Mouse (Mus musculus): Measurements from ENCODE around the gene Rtn4r.

Rtn4r gene

DNA sequence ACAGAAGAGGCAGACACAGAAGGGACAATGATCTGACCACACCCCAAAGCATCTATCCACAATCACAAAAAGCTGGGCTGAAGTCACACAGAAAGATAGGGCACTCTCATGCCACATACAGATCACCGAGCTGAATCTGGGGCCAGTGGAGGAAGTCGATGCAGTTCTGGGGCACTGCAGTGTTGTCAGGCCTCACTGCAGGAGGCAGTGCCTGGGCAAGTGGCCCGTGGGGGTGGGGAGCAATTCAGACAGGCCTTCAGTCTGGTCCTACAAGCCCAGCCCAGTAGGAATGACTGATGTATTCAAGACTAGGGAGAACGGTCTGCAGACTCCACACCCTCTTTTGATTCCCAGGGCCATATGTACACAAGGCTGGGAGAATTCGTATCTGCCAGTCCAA is 2.8 kb upstream of the Rtn4r start:
- DNase-seq (ENCODE audit: extremely low spot score, low read depth, low spot score): no peak

DNA sequence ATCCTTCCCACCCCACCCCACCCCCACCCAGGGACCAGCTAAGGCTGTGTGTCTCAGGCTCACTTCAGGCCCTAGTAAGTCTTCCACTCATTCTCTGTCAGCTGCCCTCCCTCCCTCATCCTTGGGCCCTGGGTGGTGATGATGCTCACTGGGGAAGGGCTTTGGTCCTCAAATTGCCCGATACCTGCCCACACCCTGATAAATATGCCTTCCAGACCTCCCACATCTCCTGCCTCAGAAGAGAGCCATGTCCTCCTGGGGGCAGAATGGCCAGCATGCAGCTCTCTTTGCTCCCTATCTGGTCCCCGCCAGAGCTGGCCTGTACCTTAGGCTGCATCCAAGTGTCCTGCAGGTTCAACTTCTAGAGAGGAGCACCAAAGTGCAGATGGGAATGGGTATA is 2.3 kb upstream of the Rtn4r start:
- no peak for DNase-seq (ENCODE audit: extremely low spot score, low read depth, low spot score)

DNA sequence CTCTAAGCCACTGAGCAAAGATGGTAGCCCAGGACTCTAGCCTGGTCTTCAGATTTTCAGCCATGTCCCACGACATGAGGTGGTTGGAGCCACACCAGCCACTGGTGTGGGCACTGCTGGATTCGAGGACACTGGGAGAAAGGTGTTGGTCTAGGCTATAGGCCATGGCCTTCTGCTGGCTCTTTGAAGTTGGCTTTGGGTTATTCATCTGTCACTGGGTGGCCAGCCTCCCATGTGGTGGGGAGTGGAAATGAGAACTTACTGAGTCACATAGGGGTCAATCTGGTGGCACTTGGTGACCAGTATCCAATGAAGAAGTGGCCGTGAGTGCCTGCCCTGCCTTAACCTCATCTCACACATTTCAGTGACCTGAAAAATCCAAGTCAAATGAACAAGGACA is 1.2 kb upstream of the Rtn4r start:
- DNase-seq (ENCODE audit: extremely low spot score, low read depth, low spot score): no peak

DNA sequence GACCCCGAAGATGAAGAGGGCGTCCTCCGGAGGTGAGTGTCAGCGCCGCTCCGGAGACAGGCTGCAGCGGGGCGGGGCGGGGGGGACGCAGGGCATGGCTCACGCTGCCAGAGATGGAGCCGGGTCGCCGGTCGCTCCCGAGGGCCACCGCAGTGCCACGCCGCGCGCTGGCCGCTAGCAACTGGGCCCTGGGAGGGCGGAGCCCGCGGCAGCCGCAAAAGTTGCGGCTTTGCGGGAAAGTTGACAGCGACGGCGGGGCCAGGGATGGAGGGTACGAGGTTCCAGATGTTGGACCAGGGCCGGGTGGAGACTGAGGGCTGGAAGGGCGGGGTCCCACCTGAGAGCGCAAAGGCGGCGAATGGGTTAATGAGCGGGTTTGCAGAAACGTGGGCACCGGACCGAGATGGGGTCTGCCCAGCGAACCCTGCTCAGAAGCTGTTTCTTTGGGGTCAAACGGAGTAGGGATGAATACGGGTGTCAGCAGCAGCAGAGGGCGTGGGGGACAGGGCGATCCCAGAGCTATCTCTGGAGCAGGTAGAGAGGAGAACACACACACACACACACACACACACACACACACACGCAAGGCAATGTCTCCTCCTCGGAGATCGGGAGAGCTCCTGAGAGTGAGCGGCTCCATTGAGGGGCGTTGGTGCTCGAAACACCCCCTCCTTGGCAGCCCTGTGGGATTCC is 575 bp downstream of the Rtn4r start:
- no peak for DNase-seq (ENCODE audit: extremely low spot score, low read depth, low spot score)

DNA sequence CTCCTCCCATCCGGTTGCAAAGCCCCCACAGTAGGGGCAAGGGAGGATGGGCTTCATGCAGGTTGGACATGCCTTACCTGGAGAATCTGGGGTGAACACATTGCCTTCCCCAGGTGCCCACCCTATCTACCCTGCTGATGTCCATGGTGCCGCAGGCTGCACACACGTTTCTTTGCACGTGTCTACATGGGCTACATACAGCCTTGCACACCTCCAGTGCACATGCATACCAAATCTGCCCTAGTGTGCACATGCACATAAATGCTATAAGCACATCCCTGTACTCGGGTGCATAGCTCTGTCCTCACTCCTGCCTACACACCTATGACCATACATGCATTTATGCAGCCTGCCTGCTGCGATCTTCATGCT is 1.1 kb downstream of the Rtn4r start:
- no peak for DNase-seq (ENCODE audit: extremely low spot score, low read depth, low spot score)

DNA sequence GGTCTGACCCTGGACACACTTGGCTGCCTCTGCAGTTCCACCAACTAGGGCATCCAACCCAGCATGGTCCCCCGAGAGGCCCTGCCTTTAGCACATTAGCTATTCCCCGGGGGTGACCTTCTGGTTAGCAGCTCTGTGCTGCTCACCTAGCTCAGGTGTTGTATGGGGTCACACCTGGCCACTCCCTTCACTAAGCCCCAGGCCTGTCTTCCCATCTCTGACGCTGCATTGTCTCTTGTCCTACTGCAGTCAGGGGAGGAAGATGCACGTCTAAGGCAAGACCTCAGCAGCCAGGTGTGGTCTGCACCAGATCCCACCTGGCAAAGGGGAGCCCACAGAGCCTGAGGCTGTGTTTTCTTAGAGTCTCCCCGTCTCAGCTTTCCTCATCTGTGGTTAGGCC is 2.0 kb downstream of the Rtn4r start:
- no peak for DNase-seq (ENCODE audit: extremely low spot score, low read depth, low spot score)

DNA sequence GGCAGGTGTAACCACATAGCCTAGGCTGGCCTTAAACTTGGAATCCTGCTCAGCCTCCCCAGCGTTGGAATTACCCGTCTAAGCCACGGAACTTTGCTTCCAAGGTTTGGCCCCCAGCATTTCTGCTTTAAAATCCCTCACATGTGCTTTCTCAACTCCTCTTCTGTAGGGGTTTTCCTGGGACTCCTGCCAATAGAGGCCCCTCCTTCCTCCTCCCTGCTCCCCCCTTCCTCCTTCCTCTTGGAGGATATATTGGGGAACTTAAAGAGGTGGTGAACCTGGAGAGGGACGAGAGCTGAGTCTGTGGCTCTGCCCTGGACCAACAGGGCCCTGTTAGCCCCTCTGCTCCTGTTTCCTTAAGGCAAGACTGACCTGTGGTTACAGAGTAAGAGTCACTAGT is 2.8 kb downstream of the Rtn4r start:
- no peak for DNase-seq (ENCODE audit: extremely low spot score, low read depth, low spot score)

DNA sequence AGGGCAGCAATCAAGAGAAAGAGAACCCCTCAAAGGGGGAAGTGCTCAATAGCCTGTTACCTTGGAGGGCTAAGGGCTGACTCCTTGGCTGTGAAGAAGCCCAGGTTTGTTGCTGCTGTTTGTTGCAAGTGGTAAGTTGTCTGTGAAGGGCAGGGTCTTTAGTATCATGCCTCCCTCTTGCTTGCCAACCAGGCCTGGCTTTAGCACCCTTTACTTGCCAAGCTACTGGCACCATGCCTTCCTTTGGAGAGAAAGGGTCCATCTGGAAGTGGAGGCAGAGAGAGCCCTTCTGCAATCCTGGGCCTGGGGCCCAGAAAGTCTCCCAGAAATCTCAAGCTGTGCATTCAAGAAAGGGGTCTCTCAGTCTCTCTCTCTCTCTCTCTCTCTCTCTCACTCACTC is 3.3 kb downstream of the Rtn4r start:
- no peak for DNase-seq (ENCODE audit: extremely low spot score, low read depth, low spot score)

DNA sequence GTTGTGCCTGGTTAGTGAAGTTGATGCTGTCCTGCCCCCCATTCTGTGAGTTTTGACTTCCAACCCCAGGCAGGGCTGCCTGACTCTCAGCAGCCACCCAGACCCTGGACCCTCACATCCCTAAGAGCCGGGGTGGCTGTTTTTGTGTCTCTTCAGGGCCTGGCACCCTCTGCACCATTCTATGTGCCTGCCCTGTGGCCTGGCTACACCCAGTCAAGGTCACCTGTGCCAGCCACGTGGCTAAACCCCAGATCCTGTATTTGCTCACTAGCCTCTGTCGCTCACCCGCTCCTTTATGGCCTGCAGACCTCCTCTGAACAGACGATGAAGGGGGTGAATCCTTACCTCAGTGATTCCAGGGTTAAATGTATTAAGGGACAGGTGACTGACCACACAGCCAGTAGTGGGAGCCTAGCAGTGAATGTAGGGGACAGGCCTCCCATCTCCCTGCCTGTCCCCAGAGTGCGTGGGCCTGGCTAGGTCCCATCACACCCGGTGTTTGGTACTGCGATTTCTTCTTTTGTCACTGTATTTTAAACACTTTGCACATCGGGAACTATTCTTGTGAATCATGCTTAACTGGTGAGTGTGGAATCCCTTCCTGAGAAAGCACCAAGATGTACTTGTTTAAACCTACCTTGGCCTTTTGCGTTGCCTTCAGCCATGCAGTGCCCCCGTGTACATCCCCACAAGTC is 4.0 kb downstream of the Rtn4r start:
- DNase-seq (ENCODE audit: extremely low spot score, low read depth, low spot score): no peak

DNA sequence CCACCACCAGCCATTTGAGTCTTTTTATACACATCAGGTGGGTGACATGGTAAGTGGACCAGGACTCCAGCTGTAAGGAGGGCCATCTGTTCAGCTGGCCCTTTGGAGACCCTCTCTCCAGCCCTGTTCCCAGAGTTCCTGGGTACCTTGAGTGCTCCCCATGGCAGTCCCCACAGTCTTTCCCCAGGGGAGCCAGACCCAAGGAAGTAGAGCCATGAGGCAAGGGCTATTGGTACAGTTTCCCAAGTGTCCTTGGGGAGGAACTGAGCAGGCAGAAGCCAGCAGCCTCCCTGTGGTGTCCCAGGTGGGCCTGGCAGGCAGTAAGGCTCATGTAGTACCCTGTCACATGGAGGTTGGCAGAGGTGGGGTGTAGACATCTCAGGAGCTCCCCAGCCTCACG is 4.6 kb downstream of the Rtn4r start:
- no peak for DNase-seq (ENCODE audit: extremely low spot score, low read depth, low spot score)

DNA sequence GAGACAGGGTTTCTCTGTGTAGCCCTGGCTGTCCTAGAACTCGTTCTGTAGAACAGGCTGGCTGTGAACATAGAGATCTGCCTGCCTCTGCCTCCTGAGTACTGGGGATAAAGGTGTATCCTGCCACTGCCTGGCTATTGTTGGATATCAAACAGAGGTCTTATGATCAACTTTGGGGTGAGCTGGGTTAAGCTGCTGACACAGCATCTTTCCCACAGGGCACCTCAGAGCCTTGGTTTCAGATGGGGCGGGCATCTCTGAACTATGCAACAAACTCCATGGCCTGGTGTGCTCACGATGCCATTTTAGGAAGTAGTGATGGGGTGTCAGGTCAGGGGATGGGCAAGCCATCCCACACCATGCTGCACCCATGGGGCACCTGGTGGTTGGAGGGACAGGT is 5.1 kb downstream of the Rtn4r start:
- no peak for DNase-seq (ENCODE audit: extremely low spot score, low read depth, low spot score)

DNA sequence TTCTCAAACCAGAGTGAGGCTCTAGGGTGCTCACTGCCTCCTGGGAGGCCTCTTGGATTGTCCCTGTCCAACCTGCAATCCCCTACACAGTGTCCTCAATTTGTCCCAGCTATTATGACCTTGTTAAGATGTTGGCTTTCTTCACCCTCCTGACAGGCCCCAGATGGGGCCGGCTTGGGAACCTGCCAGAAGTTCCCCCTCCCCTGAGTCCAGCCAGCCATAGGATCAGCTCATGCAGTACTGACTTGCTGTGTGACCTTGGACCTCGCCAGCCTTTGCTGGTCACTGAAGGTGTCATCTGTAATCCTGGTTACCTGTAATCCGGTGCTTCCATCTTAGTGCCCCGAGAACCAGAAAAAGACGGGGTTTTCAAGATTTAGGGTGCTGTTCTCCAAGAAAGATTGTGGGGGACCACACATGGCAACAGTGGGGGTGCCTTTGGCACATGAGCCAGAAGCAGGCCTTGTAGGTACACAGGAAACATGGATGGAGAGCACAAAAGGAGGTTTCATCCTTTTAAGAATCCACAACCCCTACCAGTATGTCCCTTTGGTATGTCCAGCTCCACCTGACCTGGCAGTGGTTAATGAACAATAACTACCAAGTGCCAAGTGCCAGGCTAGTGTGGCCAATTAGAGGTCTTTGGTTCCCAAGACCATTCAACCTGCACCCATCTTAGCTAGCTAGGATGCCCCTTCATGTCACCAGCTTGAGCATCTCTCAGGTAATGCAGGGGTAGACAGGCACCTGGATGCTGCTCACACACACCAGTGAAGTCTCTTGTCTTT is 5.9 kb downstream of the Rtn4r start:
- no peak for DNase-seq (ENCODE audit: extremely low spot score, low read depth, low spot score)

DNA sequence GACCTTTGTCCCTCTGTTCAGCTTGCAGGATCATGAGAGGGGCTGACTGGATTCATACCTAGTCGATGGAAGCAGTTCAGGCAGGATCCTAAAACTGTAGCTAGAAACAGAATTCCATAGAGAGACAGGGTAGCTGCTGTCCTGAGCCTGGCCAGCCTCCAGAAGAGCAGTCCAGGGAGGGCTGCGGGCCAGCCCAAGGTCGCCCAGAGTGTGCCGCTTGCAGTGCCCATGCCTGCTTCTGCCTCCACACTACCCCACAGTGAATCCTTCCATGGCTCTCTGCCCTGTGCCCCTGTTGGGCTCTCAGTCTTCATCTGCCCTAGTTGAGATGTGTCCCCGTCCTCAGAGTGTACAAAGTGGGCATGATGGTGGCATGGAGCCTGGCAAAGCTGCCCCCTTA is 7.8 kb downstream of the Rtn4r start:
- no peak for DNase-seq (ENCODE audit: extremely low spot score, low read depth, low spot score)

DNA sequence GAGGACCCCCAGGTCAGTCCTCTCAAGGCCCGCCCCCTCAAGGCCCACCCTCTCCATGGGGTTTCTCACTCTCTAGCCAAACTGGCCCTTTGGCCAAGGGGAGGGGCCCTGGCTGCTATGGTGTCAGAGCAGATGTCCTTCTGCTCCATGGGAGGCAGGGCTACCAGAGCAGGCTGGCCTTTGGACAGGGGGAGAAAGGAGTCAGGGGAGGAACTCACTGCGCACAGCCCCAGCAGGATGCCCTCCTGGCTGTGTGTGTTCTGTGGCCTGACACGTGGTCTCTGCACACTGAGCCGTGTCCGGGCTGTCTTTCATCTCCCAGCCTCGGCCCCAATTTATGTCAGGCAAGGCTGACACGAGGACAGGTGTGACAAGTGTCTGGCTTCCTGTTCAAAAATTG is 8.6 kb downstream of the Rtn4r start:
- DNase-seq (ENCODE audit: extremely low spot score, low read depth, low spot score): no peak

DNA sequence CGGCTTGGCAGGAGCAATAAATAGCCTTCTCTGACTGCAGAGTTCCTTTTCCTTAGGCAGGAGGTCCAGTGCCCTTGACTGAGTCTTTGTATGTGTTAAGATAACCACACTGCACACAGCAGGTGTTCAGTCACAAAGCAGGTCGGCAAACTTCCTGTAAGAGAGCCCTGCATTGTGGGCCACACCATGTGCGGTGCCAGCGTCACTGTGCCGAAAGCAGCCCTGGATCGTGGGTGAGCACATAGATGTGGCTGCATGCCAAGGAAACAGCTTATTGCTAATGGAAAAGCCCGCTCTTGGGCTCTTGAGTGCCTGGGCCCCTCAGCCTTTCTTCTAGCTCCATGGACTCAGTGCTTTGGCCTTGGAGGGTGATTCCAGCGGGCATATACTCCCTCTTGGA is 16.8 kb downstream of the Rtn4r start:
- DNase-seq (ENCODE audit: extremely low spot score, low read depth, low spot score): no peak

DNA sequence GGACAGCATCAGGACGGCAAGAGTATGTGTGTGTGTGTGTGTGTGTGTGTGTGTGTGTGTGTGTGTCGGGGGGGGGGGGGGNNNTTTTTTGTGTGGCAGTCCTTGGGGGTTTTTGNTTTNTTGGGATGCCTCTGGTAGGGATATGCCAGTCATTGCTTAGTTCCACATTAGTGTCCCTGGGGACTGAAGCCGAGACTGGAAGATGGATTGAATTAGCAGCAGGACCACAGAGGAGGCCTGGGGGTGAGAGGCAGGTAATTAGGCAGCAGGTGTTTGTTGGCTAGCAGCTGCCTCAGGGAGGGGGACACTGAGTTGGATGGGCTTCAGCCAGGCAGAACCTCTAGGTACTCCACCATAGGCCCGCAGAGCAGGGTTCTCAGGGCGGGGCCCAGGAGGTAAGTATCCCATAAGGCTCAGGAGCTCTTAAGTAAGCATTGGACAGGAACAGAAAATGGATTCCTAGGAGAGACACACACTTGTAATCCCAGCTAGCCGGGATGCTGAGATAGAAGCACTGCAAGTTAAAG is 18.0 kb downstream of the Rtn4r start:
- no peak for DNase-seq (ENCODE audit: extremely low spot score, low read depth, low spot score)

DNA sequence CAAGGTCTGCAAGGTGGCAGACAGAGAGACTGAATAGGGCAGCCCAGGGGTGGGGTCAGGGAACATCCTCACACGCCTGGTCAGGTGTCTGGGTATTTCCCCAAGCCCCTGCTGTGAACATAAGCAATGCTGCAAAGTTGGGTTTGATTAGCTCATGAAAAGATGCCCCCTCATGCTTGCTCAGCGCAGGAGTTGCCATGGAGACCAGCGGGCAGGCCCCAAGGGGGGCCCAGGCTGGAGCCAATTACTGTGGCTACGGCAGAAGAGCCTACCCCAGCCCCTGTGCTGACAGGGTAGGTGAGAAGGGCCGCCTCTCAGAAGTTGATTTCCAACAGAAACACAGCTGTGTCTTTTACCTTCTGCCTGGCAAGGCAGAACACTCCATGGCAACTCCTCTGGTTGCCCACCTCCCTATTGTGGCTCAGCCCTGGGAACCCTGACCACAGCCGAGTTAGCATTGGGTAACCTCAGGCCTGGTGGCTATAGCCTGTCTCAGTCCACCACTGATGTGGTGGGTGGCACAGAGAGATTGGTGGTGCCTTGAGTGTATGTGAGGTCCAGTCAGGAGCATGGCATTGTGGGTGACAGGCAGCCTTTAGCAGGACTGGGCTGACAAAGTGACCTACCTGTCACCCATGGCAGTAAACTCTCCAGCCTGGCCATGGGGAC is 20.9 kb downstream of the Rtn4r start:
- no peak for DNase-seq (ENCODE audit: extremely low spot score, low read depth, low spot score)

DNA sequence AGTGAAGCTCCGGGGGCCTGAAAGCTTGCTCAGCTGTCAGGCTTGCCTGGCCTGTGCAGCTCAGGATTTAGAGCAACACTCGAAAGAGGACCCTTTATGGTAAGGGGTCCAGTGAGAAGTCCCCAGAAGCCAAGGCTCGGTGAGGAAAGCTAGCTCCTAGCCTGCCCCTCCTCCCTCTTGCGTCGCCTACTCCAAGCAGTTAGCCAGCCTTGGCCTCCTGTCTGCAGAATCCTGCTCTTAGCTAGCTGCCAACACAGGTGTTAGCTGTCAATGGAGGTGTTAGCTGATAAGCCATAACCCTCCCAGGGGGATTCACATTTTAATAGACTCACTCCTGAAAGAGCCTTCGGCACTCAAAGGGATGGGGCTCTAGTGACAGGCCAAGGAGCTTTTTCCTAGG is 21.8 kb downstream of the Rtn4r start:
- DNase-seq (ENCODE audit: extremely low spot score, low read depth, low spot score): no peak

DNA sequence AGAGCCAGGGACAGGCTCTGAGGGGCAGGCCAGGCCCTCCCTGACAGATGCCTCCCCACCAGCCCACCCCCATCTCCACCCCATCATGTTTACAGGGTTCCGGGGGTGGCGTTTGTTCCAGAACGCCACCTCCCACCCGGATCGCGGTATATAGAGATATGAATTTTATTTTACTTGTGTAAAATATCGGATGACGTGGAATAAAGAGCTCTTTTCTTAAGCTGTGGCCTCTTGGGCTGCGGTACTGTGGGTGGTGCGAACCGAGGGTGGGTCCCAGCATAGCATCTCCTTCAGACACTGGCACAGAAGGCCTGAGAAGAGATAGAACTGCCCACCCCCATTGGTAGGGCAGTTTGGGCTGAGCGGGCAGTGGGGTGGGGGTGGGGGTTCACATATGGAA is 24.7 kb downstream of the Rtn4r start:
- no peak for DNase-seq (ENCODE audit: extremely low spot score, low read depth, low spot score)

DNA sequence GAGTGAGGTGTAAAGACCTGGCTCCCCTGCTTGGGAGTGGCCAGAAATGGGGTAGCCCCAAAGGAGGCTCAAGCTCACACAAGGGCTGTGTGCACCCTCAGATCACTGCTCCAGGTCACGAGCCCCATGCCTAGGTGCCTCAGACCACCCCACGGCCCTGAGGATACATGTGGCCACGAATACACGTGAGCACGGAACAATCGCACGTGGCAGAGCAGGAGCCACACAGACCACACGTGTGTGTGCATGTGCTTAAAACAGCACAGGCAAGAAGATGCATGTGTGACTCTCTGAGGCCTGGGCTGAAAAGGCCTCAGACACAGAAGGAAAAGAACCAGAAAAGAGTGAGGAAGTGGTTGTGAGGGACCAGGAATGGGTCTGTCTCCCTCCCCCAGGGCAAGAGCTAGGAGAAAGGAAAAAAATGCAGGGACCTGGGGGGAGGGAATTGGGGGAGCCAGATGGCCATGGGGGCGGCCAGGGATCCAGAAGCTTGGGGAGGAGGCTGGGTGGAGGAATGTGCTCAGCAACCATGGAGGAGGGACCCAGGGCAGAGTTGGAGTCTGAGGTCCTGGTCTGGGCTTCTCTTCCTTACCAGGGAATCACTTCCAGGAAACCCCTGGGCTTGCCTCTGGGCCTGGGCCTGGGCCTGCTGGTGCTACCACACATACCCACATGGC is 25.5 kb downstream of the Rtn4r start:
- DNase-seq (ENCODE audit: extremely low spot score, low read depth, low spot score): no peak

All from hindlimb bud, embryonic 11.5 days (tissue).